Mouse (Mus musculus) embryonic fibroblast, embryonic 13.5 days (primary cell): ENCODE measurements around the gene Ephb4.

Source experiments
- CTCF ChIP-seq: IDR thresholded peaks from 2 replicates; pipeline ENCODE4 v1.5.1; 2011; ENCODE audit warnings: mild to moderate bottlenecking, control low read depth, low read length, moderate library complexity, borderline replicate concordance; ENCODE audit not compliant: insufficient read depth
- POLR2A ChIP-seq: IDR thresholded peaks from 2 replicates; pipeline ENCODE4 v1.6.1; 2011; ENCODE audit warnings: low read depth, mild to moderate bottlenecking, control low read depth, low read length, moderate library complexity

- TF ChIP-seq POLR2A = peak; percentile 63
- TF ChIP-seq CTCF = no peak
Measured at GRCm38 (mm10) chr5:137338256-137338655, 11.7 kb upstream of the Ephb4 start.
